Mouse (Mus musculus) gastrocnemius, postnatal 36 days (tissue): ENCODE data around the gene Cep89. TPM values are rescaled to one million over a fixed set of nuclear protein-coding genes. Genes with fewer than 3 reads are reported as not detected.
A peak's percentile ranks its signal among the peaks of the same experiment; 100 is the strongest.

Experiments
- DNase-seq, 2 experiments: peaks; one replicate each; pipeline ENCODE4 v3.0.0; 2022
- intact Hi-C: fragments of 180-260 bp; cut with DNase I; formaldehyde crosslinking; loops from one replicate; pipeline ENCODE4 v1.15.1; 2025
- long read RNA-seq, 2 experiments: library from polyadenylated mRNA; stranded (forward); transcript quantifications; one replicate each; pipeline ENCODE4 v2.0.0; 2021
- total RNA-seq, 2 experiments: library from RNA; stranded (reverse); gene quantifications; 2 replicates each; pipeline ENCODE4 v1.2.3; 2021

Gene Cep89
- 1 to 10 TPM; 4.7 to 5.0 TPM for total RNA-seq
- long read RNA-seq, experiment 1, partial matches to known transcripts, result 1 of 14 reads
- long read RNA-seq, experiment 1, other reads (novel, unspliced or antisense), result 11 of 14 reads
- long read RNA-seq, experiment 2, partial matches to known transcripts, result 1 of 14 reads
- long read RNA-seq, experiment 2, other reads (novel, unspliced or antisense), result 11 of 14 reads

DNA sequence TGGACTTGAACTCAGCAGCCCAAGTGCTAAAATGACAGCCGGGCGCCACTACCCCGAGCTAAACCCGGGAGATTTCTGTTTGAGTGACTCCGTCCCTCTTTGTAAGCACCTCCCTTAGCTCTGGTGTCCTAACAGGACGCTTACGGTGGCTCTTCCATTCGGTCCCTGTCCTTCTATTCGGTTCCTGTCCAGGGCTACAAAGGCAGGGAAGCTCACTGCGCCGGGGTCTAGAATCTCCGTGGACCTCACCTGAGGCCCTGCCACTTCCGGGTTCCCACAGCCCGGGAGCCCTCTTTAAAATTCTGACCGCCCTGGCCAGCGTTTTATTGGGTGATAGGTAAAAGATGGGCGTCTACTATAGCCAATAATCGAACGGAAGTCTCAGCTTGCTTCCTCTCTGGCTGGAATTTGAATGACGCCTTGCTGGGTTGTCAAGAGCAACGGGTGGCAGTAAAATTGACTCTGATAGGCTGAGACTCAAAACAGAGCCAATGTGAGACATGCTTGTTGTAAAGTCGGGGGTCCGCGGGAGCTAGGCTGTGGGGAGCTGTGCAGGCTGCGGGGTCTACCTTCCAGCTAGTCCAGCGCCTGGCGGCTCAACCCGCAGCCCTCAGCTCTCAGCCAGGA lies at the start of gene Cep89, which contains the start of gene Faap24:
TSS of gene Cep89 (plus strand) at position 494 of the 627 bp plus-strand sequence.
TSS of gene Faap24 (minus strand) at position 295 of the 627 bp plus-strand sequence.
- intact Hi-C loops, result no loop called here
- DNase-seq, result peak; percentile 82 to 86

- no peak for DNase-seq
- intact Hi-C loops, result no loop called here
These were observed 48.7 kb upstream of the Cep89 start for GRCm38 (mm10) chr7:35347918-35348700.

GRCm38 (mm10) chr7:35349022-35349421 lies 47.8 kb upstream of the Cep89 start:
- intact Hi-C loops, result no loop called here
- DNase-seq, result no peak

- intact Hi-C loops, result no loop called here
- DNase-seq, result no peak
These were observed 46.8 kb upstream of the Cep89 start for GRCm38 (mm10) chr7:35349886-35350684.

- intact Hi-C loops, result no loop called here
- no peak for DNase-seq
These were observed 45.7 kb upstream of the Cep89 start for GRCm38 (mm10) chr7:35351155-35351554.

DNA sequence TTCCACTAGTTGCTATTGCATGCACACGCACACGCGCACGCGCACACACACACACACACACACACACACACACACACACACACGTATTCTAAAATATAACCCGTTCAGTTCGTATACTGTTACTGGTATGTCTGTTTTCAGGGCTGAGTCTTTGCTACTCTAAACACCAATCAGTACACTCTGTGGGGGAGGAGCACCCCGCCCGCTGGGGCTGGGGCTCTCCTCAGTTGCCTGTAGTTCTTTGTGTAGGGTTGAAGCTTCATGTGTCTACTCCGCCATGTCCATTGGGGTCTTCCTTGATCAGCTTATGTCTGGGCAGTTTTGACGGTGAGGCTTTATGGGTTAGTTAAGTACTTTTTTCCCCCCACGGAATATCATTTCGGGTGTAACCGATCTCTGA lies 43.5 kb upstream of the Cep89 start:
- intact Hi-C loops, result no loop called here
- DNase-seq, result no peak

GRCm38 (mm10) chr7:35355303-35355872 lies 41.4 kb upstream of the Cep89 start:
- no peak for DNase-seq
- intact Hi-C loops, result no loop called here

DNA sequence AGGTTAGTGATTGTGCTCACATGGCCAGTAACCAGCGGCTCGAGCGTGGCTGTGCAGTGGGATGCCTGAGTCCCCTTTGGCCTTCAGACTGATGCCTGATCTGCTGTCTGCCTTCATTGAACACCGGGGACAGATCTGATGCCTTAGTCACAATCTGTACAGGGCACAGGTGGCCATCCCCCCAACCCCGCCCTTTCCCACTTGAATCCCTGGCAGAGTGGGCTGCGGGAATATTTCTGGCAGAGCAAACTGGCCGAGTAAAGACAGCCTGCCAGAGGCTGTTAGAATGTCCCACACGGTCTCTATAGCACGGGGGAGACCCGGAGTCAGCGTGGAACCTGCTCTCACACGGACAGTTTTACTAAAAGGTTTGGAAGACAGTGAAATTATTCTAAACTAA lies 39.2 kb upstream of the Cep89 start:
- intact Hi-C loops, result no loop called here
- DNase-seq, result no peak

DNA sequence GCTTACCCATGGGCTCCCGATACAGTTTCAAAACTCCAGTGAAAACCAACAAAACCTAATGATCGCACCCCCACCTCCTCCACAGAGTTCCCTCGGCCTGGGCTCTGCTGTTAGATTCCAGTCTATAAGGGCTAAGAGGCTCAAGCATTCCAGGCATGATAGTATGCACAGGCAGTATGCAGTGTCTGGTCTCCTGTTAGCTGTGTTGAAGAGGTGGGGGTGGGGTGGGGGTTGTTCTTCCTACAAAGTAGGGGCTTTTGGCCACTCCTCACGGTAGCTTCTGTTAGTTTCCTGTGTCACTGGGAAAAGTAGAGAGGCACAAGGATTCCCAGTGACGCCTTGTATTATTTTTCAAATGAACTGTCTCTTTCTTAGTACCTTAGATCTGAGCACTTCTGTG lies 34.6 kb upstream of the Cep89 start:
- intact Hi-C loops, result no loop called here
- DNase-seq, result no peak

DNA sequence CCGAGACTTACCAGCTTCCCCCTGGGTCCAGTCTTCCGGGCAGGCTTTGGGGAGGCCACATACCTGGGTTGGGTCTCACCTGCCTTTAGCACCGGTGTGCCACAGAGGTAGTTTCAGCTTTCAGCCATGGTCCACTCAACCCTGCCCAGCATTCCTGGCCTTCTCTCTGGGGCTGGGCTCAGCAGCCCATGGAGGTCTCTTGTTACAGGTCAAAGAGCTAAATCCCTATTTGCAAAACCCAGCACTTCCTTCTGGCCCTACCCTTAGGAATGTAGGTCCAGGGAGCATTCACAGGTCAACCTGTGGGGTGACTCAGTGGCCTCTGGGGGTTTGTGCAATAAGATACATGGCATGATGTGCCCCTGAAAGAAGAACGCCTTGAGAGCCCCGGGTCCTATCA lies 34.0 kb upstream of the Cep89 start:
- intact Hi-C loops, result no loop called here
- no peak for DNase-seq

DNA sequence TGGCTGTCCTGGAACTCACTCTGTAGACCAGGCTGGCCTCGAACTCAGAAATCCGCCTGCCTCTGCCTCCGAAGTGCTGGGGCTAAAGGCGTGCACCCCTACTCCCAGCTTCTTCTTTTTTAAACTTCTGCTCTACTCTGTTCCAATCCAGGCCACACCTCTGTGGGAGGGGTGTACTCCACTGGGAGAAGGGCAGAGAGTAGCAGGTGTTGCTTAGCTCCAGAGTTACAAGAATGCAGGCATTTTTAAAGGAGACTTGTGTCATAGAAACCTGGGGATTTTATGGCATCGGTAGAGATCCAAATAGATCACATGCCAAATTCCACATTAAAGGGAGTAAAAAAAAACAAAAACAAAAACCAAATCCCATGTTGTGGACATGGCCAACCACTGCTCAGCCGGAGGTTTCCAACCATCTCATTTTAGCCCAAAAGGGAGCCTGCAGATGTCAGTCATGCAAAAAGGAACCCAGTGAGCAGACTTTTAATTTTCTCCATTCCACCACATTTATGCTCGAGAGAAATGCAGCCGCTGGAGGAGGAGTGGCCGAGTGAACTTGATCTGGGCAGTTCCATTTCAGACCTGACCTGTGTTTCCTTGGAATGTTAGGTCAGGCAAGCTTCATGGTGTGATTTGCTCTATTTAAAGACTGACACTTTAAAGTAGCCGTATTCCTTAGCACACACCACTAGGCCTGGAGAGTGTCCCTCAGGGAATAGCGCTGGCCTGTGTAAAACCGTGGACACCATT lies 31.5 kb upstream of the Cep89 start:
- no peak for DNase-seq
- intact Hi-C loops, result loop anchor here (2.0 kb wide), 1 partner anchor 33 kb away; no protein-coding TSS in a partner anchor

GRCm38 (mm10) chr7:35371096-35371495 lies 25.7 kb upstream of the Cep89 start:
- no peak for DNase-seq
- intact Hi-C loops, result no loop called here

DNA sequence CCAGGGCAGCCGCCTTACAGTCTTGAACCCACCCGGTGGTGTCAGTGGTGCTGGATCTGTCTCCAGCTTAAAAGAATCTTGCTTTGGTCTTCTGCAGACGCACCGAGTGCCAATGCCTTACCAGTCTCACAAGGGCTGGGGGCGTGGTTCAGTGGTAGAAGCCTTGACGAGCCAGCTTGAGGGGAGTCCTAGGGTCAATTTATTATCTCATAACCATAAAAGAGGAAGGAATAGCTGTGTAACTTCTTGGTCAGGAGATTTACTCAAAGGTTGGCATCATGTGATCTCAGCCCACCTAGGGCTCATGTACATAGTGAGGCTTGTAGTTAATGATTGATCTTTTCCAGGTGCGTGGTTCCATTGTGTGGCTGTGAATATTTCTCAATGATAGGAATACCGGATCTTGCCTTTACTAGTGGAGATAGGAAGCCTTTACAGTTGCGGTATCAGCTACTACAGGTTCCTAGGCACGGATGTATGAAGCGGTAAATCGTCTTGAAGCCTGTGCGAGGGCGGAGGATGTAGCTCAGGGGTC lies 24.3 kb upstream of the Cep89 start:
- intact Hi-C loops, result no loop called here
- no peak for DNase-seq

DNA sequence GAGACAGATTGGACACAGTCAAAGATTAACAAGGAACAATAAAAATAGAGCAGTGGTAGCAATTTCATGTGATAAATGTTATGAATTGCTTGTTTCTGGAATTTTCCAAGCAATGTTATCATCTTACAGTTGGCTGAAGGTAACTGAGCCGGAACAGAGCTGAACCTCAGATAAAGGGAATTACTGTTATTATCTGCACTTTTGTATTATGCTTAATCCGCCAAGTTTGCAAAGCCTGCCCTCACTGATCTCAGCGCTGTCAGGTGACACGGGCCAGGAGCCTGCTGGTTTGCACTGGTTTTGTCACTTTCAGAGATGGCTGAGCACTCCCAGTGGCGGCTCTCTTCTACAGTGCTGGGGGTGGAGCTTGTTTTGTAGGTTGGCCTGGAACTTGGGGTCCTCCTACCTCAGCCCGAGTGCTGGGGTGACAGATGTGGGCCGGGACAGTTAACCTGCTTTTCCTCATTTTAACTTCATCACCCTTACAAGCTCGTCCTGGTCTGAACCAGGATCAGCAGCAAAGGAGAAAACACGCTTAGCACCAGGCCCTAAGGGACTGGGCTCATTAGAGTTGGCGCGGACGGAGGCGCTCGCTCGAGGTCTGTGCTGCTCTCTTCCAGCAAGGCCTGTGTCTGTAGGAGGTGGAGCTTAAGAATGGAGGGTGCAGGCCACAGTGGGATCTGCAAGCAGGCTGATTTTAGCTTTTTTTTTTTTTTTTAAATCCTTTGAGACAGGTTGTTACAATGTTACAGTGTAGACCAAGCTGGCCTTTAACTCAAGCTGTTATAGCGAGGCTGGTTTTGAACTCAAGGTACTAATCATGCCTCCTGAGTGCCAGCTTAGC lies 23.5 kb upstream of the Cep89 start:
- no peak for DNase-seq
- intact Hi-C loops, result no loop called here

- intact Hi-C loops, result no loop called here
- no peak for DNase-seq
These were observed 22.6 kb upstream of the Cep89 start for GRCm38 (mm10) chr7:35374265-35374664.

GRCm38 (mm10) chr7:35376623-35377022 lies 20.2 kb upstream of the Cep89 start:
- intact Hi-C loops, result no loop called here
- DNase-seq, result no peak

DNA sequence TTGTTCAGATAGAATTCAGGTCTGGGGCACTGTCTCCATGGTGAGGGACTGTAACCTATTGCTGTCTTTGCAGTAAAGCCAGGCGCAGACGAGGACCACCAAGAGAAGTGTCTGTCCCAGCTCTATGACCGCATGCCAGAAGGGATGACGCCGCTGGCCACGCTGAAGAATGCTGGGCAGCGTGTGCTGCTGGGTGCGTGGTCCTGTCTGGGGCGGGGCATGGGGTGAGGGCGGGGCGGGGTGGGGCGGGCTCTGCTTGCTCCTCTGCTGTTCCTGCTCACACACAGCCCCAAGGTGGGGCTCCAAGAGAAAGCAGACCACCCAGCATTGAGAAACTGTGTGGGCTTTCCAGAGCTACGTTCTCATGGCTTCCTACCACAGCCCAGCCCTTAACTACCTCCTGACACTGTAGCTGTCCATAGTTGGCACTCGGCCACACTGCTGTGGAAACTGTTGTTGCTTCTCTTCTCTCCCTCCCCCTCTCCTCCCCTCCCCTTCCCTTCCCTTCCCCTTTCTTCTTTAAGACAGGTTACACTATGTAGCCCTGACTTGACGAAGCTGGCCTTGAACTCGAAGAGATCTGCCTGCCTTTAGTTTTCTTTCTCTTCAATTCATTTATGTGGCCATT lies 17.2 kb upstream of the Cep89 start:
- intact Hi-C loops, result no loop called here

DNA sequence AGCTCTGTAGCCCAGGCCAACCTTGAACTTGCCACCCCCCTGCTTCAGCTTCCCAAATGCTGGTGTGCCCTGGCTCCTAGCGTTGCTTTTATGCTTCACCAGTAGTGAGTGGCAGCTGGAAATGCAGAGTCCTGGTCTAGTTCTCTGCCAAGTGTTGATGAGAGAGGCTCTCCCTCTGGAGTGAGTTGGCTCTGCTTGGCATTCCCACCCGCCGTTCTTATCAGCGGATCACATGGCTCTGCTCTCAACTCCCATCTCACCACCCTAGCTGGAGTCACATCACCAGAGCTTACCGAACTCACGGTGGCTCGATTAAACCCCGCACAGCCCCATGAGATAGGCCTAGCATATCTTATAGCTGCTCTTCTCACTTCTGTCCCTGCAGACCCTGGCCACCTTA lies 16.5 kb upstream of the Cep89 start:
- DNase-seq, result no peak
- intact Hi-C loops, result no loop called here

More for the DNA sequence above, 17.2 kb upstream of the Cep89 start:
- no peak for DNase-seq
